Mouse (Mus musculus) ES-CJ7 (cell line): Measurements from ENCODE around the gene Cdh5.
A peak's percentile ranks its signal among the peaks of the same experiment; 100 is the strongest.

Experiments
- DNase-seq: peaks from one replicate; pipeline ENCODE4 v3.0.0; 2011; ENCODE audit warnings: low read depth, low spot score

Cdh5 gene

DNA sequence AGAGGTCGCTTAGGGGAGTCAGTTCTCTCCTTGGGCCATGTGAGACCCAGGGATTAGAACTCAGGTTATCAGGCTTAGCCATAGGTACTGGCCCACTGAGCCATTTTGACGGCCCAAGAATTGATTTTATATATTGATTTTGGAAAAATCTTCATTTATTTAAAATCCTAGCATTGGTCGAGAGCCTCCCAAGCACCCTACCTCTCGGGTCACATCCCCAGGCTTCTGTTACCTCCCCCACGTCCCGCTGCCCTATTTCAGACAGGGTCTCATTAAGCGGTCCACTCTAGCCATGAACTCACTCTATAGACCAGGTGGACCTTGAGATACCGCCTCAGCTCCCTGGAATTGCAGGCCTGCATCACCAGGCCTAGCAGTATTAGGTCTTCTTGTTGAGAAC lies 33.1 kb downstream of the Cdh5 start:
- DNase-seq: no peak

DNA sequence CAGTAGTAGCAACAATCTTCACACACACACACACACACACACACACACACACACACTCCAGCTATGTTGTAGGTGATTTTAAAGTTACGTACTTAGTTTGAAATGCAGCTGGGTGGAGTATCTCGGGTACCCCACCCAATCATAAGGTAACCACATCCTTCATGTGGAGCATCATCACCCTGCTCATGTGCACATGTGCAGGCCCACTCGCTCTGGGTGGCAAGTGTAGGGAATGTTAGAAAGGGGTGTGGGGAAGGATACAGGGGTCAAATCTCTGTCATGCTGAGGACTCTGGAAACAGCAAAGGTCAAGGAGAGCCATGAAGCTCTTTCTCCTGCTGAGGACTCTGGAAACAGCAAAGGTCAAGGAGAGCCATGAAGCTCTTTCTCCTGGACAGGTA lies 34.9 kb downstream of the Cdh5 start:
- no peak for DNase-seq

DNA sequence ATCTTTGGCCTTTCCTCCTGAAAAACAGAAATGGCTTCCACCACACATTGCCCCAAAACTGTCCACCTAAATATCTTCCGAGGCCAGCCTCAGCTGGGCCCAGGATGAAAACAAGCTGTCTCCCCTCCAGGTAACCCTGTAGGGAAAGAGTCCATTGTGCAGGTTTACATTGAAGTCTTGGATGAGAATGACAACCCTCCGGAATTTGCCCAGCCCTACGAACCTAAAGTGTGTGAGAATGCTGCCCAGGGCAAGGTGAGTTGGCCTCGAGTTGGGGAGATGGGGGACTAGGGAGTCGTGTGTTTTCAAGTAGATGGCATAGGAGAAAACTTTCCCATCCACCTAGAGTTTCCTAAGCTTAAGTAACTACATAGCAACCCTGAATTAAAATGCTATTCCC lies 36.2 kb downstream of the Cdh5 start:
- no peak for DNase-seq

DNA sequence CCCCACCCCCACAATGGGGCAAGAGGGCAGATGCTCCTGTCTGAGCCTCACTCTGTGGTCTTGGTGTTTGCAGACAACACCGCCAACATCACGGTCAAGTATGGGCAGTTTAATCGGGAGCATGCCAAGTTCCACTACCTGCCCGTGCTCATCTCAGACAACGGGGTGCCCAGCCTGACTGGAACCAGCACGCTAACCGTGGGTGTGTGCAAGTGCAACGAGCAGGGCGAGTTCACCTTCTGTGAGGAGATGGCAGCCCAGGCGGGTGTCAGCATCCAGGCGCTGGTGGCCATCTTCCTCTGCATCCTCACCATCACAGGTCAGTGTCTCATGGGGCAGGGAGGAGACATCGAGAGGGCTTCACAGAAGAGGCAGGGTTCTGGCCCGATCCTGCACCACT lies 39.2 kb downstream of the Cdh5 start:
- DNase-seq: no peak

DNA sequence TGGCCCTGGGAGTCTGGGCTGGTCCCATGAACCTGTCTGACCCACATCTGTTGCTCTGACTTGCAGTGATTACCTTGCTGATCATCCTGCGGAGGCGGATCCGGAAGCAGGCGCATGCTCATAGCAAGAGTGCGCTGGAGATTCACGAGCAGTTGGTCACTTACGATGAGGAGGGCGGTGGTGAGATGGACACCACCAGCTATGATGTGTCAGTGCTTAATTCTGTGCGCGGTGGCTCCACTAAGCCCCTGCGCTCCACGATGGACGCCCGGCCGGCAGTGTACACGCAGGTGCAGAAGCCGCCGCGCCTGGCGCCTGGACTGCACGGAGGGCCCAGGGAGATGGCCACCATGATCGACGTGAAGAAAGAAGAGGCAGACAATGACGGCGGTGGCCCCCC lies 41.0 kb downstream of the Cdh5 start:
- no peak for DNase-seq

DNA sequence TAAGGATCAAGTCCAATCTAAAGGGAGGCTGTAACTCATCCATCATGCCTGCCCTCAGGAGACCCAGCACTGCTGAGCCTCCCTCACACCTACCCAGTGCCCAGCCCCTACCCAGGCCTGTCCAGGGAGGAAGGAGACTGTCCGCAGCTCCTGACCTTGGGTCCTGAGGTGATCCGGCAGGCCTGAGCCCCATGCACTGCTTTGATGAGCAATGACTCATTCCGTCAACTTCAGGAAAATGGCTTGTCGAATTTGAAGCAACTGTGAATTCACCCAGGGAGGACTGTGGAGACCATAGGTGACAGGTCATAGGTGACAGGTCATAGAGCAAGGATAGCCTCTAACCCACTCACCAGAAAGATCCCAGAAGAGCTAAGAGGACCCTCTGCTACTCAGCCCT lies 42.0 kb downstream of the Cdh5 start:
- DNase-seq: no peak

DNA sequence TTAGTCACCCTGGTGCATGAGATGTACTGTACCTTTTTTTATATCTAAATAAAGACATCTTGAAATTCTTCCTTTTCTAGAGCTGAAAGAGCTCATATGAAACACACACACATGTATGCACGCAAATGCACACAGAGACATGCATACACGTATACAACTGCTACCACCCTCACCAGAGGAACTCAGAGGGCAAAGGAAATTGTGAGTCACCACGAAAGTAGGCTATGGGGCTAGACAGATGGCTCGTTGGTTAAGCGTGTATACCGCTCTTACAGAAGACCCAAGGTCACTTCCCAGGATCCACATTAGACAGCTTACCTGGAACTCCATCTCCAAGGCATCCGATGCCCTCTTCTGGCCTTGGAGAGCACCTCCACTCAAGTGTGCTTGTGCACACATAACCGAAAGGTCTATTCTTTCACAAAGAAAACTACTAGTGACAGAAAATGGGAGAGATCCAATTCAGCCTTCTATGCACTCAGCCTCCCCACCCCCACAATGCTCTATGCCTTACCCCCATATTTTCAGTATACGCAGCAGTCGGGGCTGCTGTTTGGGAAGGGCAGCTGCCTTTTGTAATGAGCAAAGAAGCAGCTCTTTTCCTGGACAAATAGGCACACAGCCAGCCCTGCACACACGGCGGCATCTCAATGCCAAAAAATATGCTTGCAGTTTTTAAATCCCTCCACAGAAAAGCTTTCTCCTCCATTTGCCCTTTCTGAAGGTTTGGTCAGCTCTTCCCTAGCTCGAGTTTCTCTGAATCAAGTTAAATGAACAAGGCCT lies 43.2 kb downstream of the Cdh5 start:
- peak; percentile 49 for DNase-seq

DNA sequence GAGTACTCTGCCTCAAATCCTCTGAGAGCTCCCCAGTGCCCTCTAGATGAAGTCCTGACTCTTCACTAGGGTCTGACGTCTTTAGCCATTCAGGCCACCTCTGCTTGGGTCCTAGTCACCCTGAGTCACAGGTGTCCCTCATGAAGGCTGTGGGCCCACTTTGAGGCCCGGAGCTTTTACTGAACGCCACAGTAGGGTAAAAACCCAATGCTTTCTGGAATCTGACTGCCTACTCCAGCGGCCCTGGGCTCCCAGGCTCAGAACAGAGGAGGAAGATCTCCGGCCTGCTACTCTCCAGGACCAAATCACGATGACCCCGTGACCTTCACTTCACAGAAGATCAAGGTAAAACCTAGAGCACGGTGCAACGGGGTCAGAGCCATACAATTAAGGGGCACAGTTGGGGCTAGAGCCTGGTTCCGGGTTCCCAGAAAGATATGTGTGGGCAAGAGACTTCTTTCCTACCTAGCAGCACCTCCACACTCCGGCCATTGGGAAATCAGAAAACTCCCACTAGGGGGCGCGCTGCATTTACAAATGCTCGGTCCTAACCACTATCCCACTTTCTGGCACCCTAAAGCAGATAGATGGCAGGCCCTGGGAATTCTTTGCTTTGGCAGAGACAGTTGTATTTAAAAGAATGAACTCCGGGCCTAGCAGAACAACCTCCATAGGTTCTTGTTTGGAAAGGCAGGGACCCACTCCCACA lies 44.7 kb downstream of the Cdh5 start:
- DNase-seq: peak; percentile 82

DNA sequence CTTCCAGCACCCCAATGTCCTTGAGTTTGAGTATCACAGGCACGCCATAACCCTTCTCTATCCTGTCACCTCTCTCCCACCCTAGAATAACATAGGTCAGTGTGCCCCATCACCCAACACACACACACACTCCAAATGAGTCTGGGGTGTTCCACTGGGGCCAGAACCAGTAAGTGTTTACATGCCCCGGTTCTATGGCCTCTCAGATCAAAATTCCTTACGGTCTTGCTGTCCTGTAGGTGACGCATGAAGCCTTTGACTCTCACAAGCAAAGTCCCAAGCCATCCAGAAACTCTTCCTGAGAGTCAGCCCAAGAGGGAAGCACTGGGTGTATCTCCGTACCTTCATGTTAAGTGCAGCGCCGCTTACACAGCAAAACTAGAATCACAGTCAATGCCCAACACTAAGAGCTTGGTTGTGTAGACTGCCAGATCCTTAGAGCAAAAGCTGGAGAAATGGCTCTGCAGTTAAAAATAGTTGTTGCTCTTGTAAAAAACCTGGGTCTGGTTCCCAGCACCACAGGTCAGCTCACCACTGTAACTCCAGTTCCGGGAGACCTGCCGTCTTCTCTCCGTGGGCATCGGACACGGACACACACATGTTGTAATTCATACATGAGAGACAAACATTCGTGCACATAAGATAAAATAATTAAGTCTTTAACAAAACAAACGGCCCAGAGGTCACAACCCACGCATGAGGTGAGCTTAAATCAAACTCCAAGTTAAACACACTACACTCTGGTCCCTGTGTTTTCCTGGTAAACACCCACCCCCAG lies 45.5 kb downstream of the Cdh5 start:
- no peak for DNase-seq

DNA sequence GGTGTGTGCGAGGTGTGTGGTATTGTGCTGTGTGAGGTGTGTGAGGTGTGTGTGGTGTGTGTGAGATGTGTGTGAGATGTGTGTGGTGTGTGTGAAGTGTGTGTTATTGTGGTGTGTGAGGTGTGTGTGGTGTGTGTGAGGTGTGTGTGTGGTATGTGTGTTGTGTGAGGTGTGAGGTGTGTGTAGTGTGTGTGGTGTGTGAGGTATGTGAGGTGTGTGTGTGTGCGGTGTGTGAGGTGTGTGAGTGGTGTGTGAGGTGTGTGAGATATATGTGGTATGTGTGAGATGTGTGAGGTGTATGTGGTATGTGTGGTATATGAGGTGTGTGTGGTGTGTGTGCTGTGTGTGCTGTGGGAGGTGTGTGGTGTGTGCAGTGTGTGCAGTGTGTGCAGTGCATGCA lies 46.5 kb downstream of the Cdh5 start:
- no peak for DNase-seq

DNA sequence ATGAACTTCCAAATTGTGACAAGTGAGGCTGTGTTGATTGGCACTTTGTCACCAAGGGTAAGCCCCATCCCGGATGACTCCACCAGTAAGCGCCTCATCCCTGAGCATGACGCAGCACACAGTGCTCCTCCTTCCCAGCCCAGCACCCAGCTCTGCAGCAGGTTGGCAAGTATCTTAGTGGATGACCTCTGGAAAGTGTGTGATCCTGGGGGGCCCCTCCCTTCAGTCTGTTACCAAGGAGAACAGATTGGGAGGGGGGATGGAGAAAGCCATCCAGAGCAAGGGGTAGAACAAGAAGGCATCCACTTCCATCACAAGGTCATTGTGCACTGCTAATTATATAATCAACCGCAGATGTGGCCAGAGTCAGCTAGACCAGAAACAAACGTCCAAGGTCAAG lies 59.3 kb downstream of the Cdh5 start:
- DNase-seq: no peak

DNA sequence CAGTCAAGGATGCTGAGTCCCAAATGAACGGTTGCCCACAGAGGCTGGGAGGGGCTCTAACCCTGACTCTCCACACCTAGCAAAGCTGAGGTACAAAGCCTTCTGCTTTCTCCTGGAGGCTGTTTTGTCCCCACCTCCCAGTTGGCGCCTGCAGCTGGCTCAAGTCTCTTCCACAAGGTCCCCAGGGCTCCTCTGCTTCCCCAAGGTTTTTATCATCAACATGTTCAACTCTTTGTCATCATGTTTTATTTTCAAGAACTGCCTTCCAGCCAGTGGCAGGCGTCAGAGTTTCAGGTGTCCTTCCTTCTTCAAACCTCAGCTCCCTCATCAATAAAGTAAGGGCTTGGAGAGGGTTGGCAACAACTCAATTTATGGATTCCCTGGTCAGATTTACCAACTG lies 68.0 kb downstream of the Cdh5 start:
- no peak for DNase-seq

DNA sequence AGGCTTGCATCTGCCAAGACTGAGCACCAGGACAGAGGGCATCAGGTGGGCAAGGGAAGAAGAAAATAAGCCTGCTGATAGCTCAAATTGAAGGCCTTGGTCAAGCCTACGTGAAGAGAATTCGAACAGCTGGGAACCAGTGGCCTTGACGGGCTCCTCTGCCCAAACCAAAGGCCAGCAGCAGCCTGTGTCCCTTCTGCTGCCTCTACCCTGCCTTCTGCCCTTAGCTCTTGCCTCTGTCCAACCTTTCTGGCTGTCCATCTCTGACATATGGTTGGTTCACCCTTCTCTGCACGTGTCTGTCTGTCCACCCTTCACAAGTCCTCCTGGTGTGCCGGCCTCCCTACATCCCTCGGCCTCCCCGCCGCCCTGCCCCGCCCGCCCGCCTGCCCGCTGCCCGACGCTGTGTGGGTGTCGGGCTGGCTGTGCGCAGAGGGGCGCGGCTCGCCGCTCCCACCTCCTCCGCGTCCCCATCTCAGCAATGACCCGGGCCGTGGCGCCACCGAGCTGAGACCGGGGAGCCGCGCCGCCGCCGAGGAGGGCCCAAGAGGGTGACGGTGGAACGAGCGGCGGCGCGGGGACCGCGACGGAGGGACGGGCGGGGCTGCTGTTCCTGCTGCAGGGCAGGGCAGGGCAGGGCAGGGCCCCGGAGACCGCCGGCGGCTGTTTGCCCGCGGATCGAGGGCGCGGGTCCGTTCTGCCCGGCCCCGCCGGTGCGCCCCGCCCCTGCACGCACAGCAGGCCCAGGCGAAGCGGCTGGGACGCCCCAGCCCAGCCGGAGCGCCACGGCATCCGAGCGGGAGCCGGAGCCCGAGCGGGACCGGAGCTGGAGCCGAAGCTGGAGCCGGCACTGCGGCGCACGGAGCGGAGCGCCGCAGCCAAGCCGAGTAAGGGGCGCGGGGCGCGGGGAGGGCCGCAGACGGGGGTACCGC lies 69.0 kb downstream of the Cdh5 start, which contains the start of gene Bean1:
Gene Bean1 (plus strand): TSS at position 325 of the 932 bp plus-strand sequence.
- no peak for DNase-seq

DNA sequence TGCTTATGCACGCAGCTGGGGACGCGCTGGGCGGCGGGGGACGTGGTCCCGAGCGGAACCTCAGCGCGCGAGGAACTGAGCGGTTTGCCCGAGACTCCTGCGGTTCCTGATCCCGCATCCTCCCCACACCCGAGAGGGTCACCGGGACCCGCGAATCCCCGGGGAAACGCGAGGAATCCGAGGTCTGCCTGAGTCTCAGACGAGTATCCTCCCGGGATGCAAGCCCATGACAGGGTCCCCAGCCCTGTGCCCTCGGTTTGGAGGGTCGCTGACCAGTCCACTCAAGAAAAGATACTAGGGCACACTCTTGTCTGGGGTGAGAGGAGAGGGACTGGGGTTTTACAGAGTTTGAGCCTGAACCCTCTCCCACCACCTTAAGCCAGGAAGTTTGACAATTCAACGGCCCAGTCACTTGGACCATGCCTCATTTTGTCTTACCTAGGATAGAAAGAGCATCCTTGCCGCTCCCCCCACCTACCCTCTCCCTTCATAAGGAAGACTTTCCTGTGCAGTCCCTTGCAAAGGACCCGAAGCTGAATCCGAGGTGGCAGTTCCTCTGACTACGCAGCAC lies 69.7 kb downstream of the Cdh5 start:
- DNase-seq: no peak

DNA sequence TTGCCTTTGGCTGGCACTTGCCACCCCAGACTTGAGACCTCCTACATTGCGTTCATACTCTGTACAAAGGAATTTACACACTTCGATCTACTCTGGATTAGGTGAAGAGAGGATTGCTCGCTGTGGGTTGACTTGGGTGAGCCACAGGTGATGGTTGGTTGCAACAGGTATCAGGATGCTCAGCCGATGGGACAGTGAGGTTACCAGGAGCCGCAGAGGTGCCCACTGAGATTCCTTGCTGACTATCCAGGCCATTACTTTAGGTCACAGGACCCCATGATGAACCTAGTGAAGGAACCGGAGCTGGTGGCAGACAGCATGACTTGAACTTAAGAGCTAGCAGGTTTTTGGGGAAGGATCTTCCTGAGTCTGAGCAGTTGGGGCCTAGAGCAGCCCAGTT lies 71.0 kb downstream of the Cdh5 start:
- no peak for DNase-seq

DNA sequence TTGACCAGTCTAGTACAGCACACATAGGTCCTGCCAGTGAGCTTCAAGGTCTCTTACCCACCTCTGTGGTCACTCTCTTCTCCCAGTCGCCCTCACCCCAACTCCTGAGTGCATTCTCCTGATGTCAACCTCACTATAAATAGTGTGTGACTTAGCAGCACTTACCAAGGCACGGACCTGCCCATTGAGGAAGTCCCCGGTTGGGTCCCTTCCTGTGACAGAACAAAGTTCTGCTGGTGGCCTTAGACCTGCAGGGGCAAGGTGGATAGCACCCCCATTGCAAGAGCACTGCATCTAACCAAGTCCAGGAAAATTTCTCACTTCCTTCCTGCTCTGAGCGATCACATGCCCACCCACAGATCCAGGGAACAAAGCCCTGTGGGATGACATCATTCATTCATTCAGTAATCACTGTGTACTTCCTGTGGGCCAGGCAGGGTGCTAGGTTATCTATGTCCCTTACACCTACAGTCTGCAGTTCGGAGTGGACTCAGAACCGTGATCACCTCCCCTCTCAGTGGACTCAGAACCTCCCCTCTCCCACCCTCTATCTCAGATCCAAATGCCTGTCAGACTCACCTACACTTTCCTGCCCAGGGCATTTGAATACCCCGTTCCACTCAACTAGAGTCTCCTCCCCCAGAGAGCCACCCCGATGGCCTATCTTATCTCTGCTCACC lies 74.6 kb downstream of the Cdh5 start:
- DNase-seq: no peak

DNA sequence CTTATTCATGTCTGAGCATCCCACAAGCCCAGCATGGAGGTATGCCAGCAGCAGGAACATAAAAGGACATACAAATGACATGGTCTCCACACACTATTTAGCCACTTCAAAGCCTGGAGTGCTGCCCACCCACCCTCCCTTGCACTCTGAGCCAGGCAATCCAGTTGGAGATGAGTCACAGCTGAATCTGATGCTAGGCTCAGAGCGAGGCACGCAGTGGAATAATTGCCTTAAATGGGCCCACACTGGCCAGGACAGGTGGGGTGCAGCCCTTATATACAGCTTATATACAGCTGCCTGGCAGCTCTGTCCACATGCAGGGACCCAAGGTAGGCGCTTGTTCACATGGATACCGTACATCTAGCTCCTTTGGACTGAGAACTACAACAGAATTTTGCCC lies 75.6 kb downstream of the Cdh5 start:
- no peak for DNase-seq

DNA sequence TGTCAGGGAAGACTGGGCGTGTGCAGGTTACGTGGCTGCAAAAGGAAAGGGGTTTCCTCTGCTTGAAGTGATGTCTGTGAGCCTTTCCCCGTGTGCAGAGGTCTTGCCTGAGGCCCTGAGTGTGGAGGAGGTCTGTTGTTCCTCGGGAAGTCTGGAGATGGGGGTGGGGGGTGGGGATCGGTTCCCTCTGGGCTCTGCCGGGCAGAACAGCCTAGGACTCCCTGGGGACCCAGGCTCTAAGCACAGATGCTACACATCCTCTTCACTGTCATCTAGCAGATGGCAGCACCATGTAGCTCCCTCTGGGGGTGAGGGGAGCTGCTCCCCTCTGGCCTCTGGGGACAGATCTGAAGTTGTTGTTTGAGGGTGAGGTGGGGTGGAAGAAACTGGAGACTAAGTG lies 83.5 kb downstream of the Cdh5 start:
- no peak for DNase-seq

DNA sequence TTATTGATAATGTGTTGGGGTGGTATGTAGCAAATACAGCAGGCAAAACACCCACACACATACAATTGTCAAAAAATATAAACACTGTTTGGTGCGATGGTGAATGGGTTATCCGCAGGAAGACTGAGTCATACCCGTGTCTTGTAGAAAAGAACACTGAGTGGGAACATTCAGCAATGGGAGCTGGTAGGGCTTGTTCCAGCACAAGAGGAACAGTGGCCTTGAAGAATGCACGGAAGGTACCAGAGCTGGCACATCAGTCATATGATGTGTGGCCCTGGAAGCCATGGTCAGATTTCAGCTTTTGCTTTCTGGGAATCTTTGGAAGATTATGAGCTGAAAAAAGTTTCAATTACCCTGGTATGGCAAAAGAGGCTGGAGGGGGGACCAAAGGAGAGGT lies 85.4 kb downstream of the Cdh5 start:
- DNase-seq: no peak

DNA sequence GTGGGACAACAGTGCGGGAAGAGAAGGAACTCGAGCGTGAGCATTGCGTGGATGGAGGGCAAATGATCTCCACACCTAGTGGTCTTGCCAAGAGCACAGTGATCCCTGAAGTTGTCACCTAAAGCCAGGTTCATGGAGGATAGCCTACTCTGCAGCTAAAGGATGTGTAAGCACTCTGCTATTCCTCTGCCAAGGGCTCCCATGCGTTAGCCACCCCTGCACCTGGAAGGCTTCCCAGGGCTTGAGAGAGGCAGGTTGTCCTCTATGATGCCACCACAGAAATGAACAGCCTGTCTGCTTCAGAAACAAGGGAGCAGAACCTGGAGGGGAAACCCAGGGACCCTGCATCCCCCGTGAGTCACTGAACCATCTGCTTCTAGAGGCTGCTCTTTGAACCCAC lies 86.2 kb downstream of the Cdh5 start:
- no peak for DNase-seq

DNA sequence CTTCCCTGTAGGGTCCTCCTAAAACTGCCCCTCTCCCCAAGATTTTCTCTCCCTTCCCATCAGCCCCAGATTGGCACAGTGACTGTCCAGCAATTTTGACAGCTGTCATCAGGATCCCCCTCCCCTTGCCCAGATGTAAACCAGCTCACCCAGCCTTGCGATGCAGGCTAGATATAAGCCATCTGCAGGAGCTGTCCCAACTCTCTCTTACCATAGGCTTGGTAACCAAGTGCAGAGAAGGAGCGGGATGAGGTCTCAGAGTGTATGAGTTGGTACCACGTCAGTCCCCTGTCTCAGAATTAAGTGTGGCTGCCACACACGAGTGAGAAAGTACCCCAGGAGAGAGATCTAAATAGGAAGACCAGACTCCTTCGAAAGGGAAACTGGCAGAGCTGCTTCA lies 87.0 kb downstream of the Cdh5 start:
- DNase-seq: no peak
